Mouse (Mus musculus) lung, embryonic 14.5 days (tissue): Measurements from ENCODE around the gene Ipo9. TPM values are rescaled to one million over a fixed set of nuclear protein-coding genes. Genes with fewer than 3 reads are reported as not detected.

Experiments used
- ATAC-seq: fragments of 200-750 bp; cut with Nextera tagmentation; 2 replicates; pipeline ENCODE4 v1.8.0; 2017; ENCODE audit warnings: mild to moderate bottlenecking, moderate TSS enrichment, moderate library complexity; ENCODE audit not compliant: insufficient read depth
- DNase-seq: peaks from one replicate; pipeline ENCODE4 v3.0.0-alpha.2; 2015
- H3K27ac ChIP-seq: fragments of 300-500 bp; sonication (generic); 2 replicates; pipeline ENCODE4 v1.5.1; 2014; ENCODE audit warnings: low read depth, mild to moderate bottlenecking, moderate library complexity
- H3K27me3 ChIP-seq: fragments of 300-500 bp; sonication (generic); 2 replicates; pipeline ENCODE4 v1.6.1; 2014; ENCODE audit warnings: low read length, control low read depth; ENCODE audit not compliant: insufficient read depth
- H3K36me3 ChIP-seq: fragments of 300-500 bp; sonication (generic); 2 replicates; pipeline ENCODE4 v1.6.1; 2014; ENCODE audit warnings: control low read depth; ENCODE audit not compliant: insufficient read depth
- H3K4me1 ChIP-seq: fragments of 300-500 bp; sonication (generic); 2 replicates; pipeline ENCODE4 v1.6.1; 2014; ENCODE audit warnings: antibody characterized with exemption, control low read depth; ENCODE audit not compliant: insufficient read depth
- H3K4me2 ChIP-seq: fragments of 300-500 bp; sonication (generic); 2 replicates; pipeline ENCODE4 v1.6.1; 2014; ENCODE audit warnings: mild to moderate bottlenecking
- H3K4me3 ChIP-seq: fragments of 300-500 bp; sonication (generic); 2 replicates; pipeline ENCODE4 v1.5.1; 2014; ENCODE audit warnings: low read depth, low read length
- H3K9ac ChIP-seq: fragments of 300-500 bp; sonication (generic); 2 replicates; pipeline ENCODE4 v1.6.1; 2014
- H3K9me3 ChIP-seq: fragments of 300-500 bp; sonication (generic); 2 replicates; pipeline ENCODE4 v1.6.1; 2016; ENCODE audit warnings: low read depth, low read length, control low read depth
- CTCF ChIP-seq: IDR thresholded peaks from 2 replicates; pipeline ENCODE4 v1.5.1; 2016; ENCODE audit warnings: antibody characterized with exemption, low read depth
- WGBS: fragments of 180-500 bp; shearing (Covaris S2); extraction: QIAGEN DNeasy Blood & Tissue Kit; methylation state at CpG from one replicate; pipeline ENCODE4 v1.1.7; 2014; 5-methylcytosine and 5-hydroxymethylcytosine counted together
- polyA plus RNA-seq: library from polyadenylated mRNA; unstranded; fragments of >200 nt; fragmentation: Nextera tagmentation; extraction: Ambion mirVana; gene quantifications from 2 replicates; pipeline ENCODE4 v1.2.1, GENCODE M21; 2014

The Ipo9 gene
- polyA plus RNA-seq, 1 experiment from 2014 or later = 158 TPM

- H3K9me3 ChIP-seq = no peaks in the 10 kb centered on the region
- no peaks in the 10 kb centered on the region for H3K27me3 ChIP-seq
- 60% methylated on average over 3 of the region's 3 CpGs for WGBS
- no peak overlapping the region for H3K4me2 ChIP-seq
- no peak overlapping the region for H3K4me3 ChIP-seq
- H3K4me1 ChIP-seq = peaks cover 10% of the 10 kb centered on the region
- no peak overlapping the region for H3K9ac ChIP-seq
- H3K27ac ChIP-seq = no peak overlapping the region
- no peak for DNase-seq
- TF ChIP-seq CTCF = no peak
- H3K36me3 ChIP-seq = peaks cover 86% of the 10 kb centered on the region
- ATAC-seq = no peak
These were observed 36.6 kb upstream of the Ipo9 start for GRCm38 (mm10) chr1:135466935-135467334.

GRCm38 (mm10) chr1:135465734-135466133 is 35.4 kb upstream of the Ipo9 start:
- DNase-seq (no peak), ATAC-seq (no peak)
- no peaks in the 10 kb centered on the region for H3K27me3 ChIP-seq
- no peaks in the 10 kb centered on the region for H3K9me3 ChIP-seq
- 86% methylated on average over 19 of the region's 19 CpGs for WGBS
- H3K4me3 ChIP-seq = no peak overlapping the region
- H3K36me3 ChIP-seq = peaks cover 78% of the 10 kb centered on the region
- no peak for TF ChIP-seq CTCF
- H3K9ac ChIP-seq = no peak overlapping the region
- H3K27ac ChIP-seq = no peak overlapping the region
- H3K4me1 ChIP-seq = peaks cover 11% of the 10 kb centered on the region
- no peak overlapping the region for H3K4me2 ChIP-seq

GRCm38 (mm10) chr1:135462736-135463135 is 32.4 kb upstream of the Ipo9 start:
- Histone ChIP-seq H3K27ac (peak overlapping the region; percentile 69; the same call in 1 of the 2 replicates), H3K9ac (no peak overlapping the region; the same call in 1 of the 2 replicates)

GRCm38 (mm10) chr1:135462304-135462703 is 32.0 kb upstream of the Ipo9 start:
- H3K27ac ChIP-seq = peak overlapping the region; percentile 69; the same call in 1 of the 2 replicates
- WGBS = 38% methylated on average over 4 of the region's 4 CpGs
- peaks cover 11% of the 10 kb centered on the region for H3K4me1 ChIP-seq
- H3K4me2 ChIP-seq = no peak overlapping the region
- no peak overlapping the region for H3K4me3 ChIP-seq
- no peaks in the 10 kb centered on the region for H3K27me3 ChIP-seq
- H3K9ac ChIP-seq = no peak overlapping the region; the same call in 1 of the 2 replicates
- ATAC-seq (peak; percentile 48; the same call in 1 of the 2 replicates), DNase-seq (peak; percentile 89)
- peaks cover 79% of the 10 kb centered on the region for H3K36me3 ChIP-seq
- no peaks in the 10 kb centered on the region for H3K9me3 ChIP-seq
- TF ChIP-seq CTCF = no peak

More at GRCm38 (mm10) chr1:135462736-135463135, 32.4 kb upstream of the Ipo9 start:
- DNase-seq = peak; percentile 54
- Histone ChIP-seq H3K4me2 (no peak overlapping the region), H3K27me3 (no peaks in the 10 kb centered on the region), H3K4me1 (peaks cover 11% of the 10 kb centered on the region), H3K36me3 (peaks cover 79% of the 10 kb centered on the region), H3K4me3 (no peak overlapping the region), H3K9me3 (no peaks in the 10 kb centered on the region)
- TF ChIP-seq CTCF = no peak
- ATAC-seq = no peak
- WGBS = 32% methylated on average over 8 of the region's 8 CpGs

- DNase-seq (peak; percentile 88), ATAC-seq (peak; percentile 45; the same call in 1 of the 2 replicates)
- no peak overlapping the region for H3K4me3 ChIP-seq
- peaks cover 81% of the 10 kb centered on the region for H3K36me3 ChIP-seq
- H3K9me3 ChIP-seq = no peaks in the 10 kb centered on the region
- peaks cover 11% of the 10 kb centered on the region for H3K4me1 ChIP-seq
- no peaks in the 10 kb centered on the region for H3K27me3 ChIP-seq
- no peak overlapping the region for H3K4me2 ChIP-seq
- no peak overlapping the region for H3K9ac ChIP-seq
- TF ChIP-seq CTCF = peak; percentile 92
- H3K27ac ChIP-seq = peak overlapping the region; percentile 69; the same call in 1 of the 2 replicates
- 73% methylated on average over 3 of the region's 3 CpGs for WGBS
These were observed 30.9 kb upstream of the Ipo9 start for GRCm38 (mm10) chr1:135461097-135461730.

GRCm38 (mm10) chr1:135460521-135460920 is 30.2 kb upstream of the Ipo9 start:
- no peak overlapping the region for H3K9ac ChIP-seq
- peaks cover 81% of the 10 kb centered on the region for H3K36me3 ChIP-seq
- H3K27me3 ChIP-seq = no peaks in the 10 kb centered on the region
- no peak for TF ChIP-seq CTCF
- peaks cover 11% of the 10 kb centered on the region for H3K4me1 ChIP-seq
- 91% methylated on average over 16 of the region's 16 CpGs for WGBS
- ATAC-seq (no peak), DNase-seq (no peak)
- H3K4me3 ChIP-seq = no peak overlapping the region
- no peak overlapping the region for H3K4me2 ChIP-seq
- no peaks in the 10 kb centered on the region for H3K9me3 ChIP-seq
- no peak overlapping the region for H3K27ac ChIP-seq

- ATAC-seq (no peak), DNase-seq (no peak)
- WGBS = 81% methylated on average over 5 of the region's 5 CpGs
These were observed 27.6 kb upstream of the Ipo9 start for GRCm38 (mm10) chr1:135457860-135458259.

More at GRCm38 (mm10) chr1:135457860-135458259, 27.6 kb upstream of the Ipo9 start:
- H3K4me3 ChIP-seq = no peak overlapping the region
- H3K27ac ChIP-seq = no peak overlapping the region
- no peak overlapping the region for H3K4me2 ChIP-seq
- H3K9me3 ChIP-seq = no peaks in the 10 kb centered on the region
- TF ChIP-seq CTCF = no peak
- H3K9ac ChIP-seq = no peak overlapping the region
- peaks cover 77% of the 10 kb centered on the region for H3K36me3 ChIP-seq
- H3K27me3 ChIP-seq = no peaks in the 10 kb centered on the region
- H3K4me1 ChIP-seq = peaks cover 9% of the 10 kb centered on the region
